ENCODE assay signal across 29 mouse cellular contexts in genomic region chr14:20750503-20750902, GRCm38 (mm10). TPM values are rescaled to one million over a fixed set of nuclear protein-coding genes. Genes with fewer than 3 reads are reported as not detected.
A peak's percentile ranks its signal among the peaks of the same experiment; 100 is the strongest.
DNase-seq lines count a peak whose midpoint lies in the region; ATAC-seq and TF ChIP-seq lines count a peak whose summit lies in the region.
"Had no signal": no experiment of that assay in that cellular context is flagged by ENCODE, and none has a peak within 500 bp of the region (broad histone marks: within the 10 kb centered on the region; RNA-seq: fewer than 3 reads in every experiment).

No protein-coding gene starts in this region.

- no peak for TF ChIP-seq CTCF in kidney, postnatal 0 days (IDR thresholded peaks at IDR 0.05; ENCODE audit: low read depth)

- no peak for ATAC-seq in heart, embryonic 11.5 days (replicated peaks; ENCODE audit: insufficient number of reproducible peaks, low FRiP score, low TSS enrichment)
- ATAC-seq in heart, embryonic 16.5 days (replicated peaks; ENCODE audit: extremely low read depth, insufficient read depth, low FRiP score) = no peak
- no peak for ATAC-seq in kidney, postnatal 0 days (replicated peaks; ENCODE audit: low FRiP score, low read depth)
- ATAC-seq in forebrain, embryonic 16.5 days = no peak
- ATAC-seq: forebrain, embryonic 14.5 days; inflammation-experienced regulatory T-cells, adult 6 months; lung, postnatal 0 days had no signal

- H3K9ac ChIP-seq in heart, embryonic 11.5 days (ENCODE audit: low read depth, low read length) = no peak overlapping the region
- peak overlapping the region; percentile 45; the same call in 1 of the 2 replicates for H3K9ac ChIP-seq in heart, embryonic 16.5 days (ENCODE audit: low read length)
- no peak overlapping the region for H3K9ac ChIP-seq in kidney, postnatal 0 days (ENCODE audit: low read depth, low read length)
- H3K9ac ChIP-seq in forebrain, embryonic 16.5 days (replicated peaks; ENCODE audit: low read depth, low read length) = no peak overlapping the region
- H3K9ac ChIP-seq: embryonic facial prominence, embryonic 15.5 days; hindbrain, embryonic 14.5 days; limb, embryonic 15.5 days; liver, embryonic 13.5 days; midbrain, embryonic 12.5 days; neural tube, embryonic 13.5 days had no signal

- WGBS in heart, embryonic 11.5 days (ENCODE audit: insufficient replicate concordance) = 86% methylated on average over 5 of the region's 5 CpGs
- WGBS in heart, embryonic 16.5 days = 81% methylated on average over 5 of the region's 5 CpGs
- 55% methylated on average over 5 of the region's 5 CpGs for WGBS in kidney, postnatal 0 days
- 92% methylated on average over 5 of the region's 5 CpGs for WGBS in forebrain, embryonic 16.5 days

- intact Hi-C loops in heart, postnatal 25 days (cut with DNase I) = loop anchor here (10.0 kb wide), 1 partner anchor 254 kb away; no protein-coding TSS in a partner anchor

- no peak for DNase-seq in heart, postnatal 25 days (ENCODE audit: low spot score)
- no peak for DNase-seq in heart, postnatal 4 days
- DNase-seq in kidney, postnatal 0 days (ENCODE audit: low spot score) = no peak
- DNase-seq in kidney, postnatal 36 days = no peak
- DNase-seq: adrenal gland, adult 8-10 months; cerebellum, adult 8-10 months; cerebellum, postnatal 25 days; gastrocnemius, postnatal 36 days; layer of hippocampus, adult 9-11 months; liver, embryonic 13.5 days; lung, adult 18-20 months; lung, postnatal 4 days; right cerebral cortex, postnatal 4 days had no signal

- no peaks in the 10 kb centered on the region for H3K79me2 ChIP-seq in myocyte (ENCODE audit: control insufficient read depth, insufficient read depth)

- no peak overlapping the region for H3ac ChIP-seq in myocyte (ENCODE audit: control insufficient read depth, insufficient read length)

- H3K36me3 ChIP-seq in heart, embryonic 11.5 days (ENCODE audit: control insufficient read depth, insufficient read depth, low read length) = peaks cover 8% of the 10 kb centered on the region
- peaks cover 26% of the 10 kb centered on the region for H3K36me3 ChIP-seq in heart, embryonic 16.5 days (ENCODE audit: control insufficient read depth, insufficient read depth)
- peaks cover 17% of the 10 kb centered on the region for H3K36me3 ChIP-seq in kidney, postnatal 0 days (ENCODE audit: insufficient read depth, low read length)
- H3K36me3 ChIP-seq in myocyte (ENCODE audit: control insufficient read depth, insufficient read depth) = peaks cover 2% of the 10 kb centered on the region
- no peaks in the 10 kb centered on the region; the same call in 1 of the 2 replicates for H3K36me3 ChIP-seq in forebrain, embryonic 16.5 days (ENCODE audit: control insufficient read depth, insufficient read depth)

- peak overlapping the region; percentile 84 for H3K27ac ChIP-seq in heart, embryonic 11.5 days (ENCODE audit: low read depth, low read length)
- H3K27ac ChIP-seq in heart, embryonic 16.5 days (ENCODE audit: low read length) = peak overlapping the region; percentile 84
- peak overlapping the region; percentile 67; the same call in 1 of the 2 replicates for H3K27ac ChIP-seq in kidney, postnatal 0 days
- no peak overlapping the region for H3K27ac ChIP-seq in forebrain, embryonic 16.5 days (ENCODE audit: low read length)
- H3K27ac ChIP-seq: embryonic facial prominence, embryonic 10.5 days; embryonic facial prominence, embryonic 15.5 days; hindbrain, embryonic 14.5 days; limb, embryonic 10.5 days; limb, embryonic 15.5 days; liver, embryonic 13.5 days; midbrain, embryonic 12.5 days; neural tube, embryonic 13.5 days had no signal

- H3K27me3 ChIP-seq in heart, embryonic 11.5 days (ENCODE audit: control insufficient read depth, insufficient read depth, low read length) = no peaks in the 10 kb centered on the region
- H3K27me3 ChIP-seq in heart, embryonic 16.5 days (ENCODE audit: control insufficient read depth, insufficient read depth, low read length) = no peaks in the 10 kb centered on the region
- no peaks in the 10 kb centered on the region for H3K27me3 ChIP-seq in kidney, postnatal 0 days (ENCODE audit: insufficient read depth, low read length)
- H3K27me3 ChIP-seq in myocyte (ENCODE audit: control insufficient read depth, insufficient read depth, insufficient read length) = no peaks in the 10 kb centered on the region
- H3K27me3 ChIP-seq in forebrain, embryonic 16.5 days (replicated peaks; ENCODE audit: control insufficient read depth, insufficient read depth, low read length) = no peaks in the 10 kb centered on the region
- H3K27me3 ChIP-seq: embryonic facial prominence, embryonic 15.5 days; limb, embryonic 15.5 days; liver, embryonic 13.5 days; megakaryocyte, embryonic 14.5 days; midbrain, embryonic 12.5 days; neural tube, embryonic 13.5 days had no signal

- no peak for TF ChIP-seq POLR2A in myocyte (IDR thresholded peaks at IDR 0.05; ENCODE audit: insufficient read length, low read depth)

- H3K4me1 ChIP-seq in heart, embryonic 11.5 days (ENCODE audit: control insufficient read depth, insufficient read depth, low read length) = peaks cover 23% of the 10 kb centered on the region
- peaks cover 29% of the 10 kb centered on the region for H3K4me1 ChIP-seq in heart, embryonic 16.5 days (ENCODE audit: control insufficient read depth, insufficient read depth, low read length)
- H3K4me1 ChIP-seq in kidney, postnatal 0 days (replicated peaks; ENCODE audit: insufficient read depth, low read length) = no peaks in the 10 kb centered on the region
- H3K4me1 ChIP-seq in forebrain, embryonic 16.5 days (replicated peaks; ENCODE audit: control insufficient read depth, insufficient read depth, low read length) = no peaks in the 10 kb centered on the region
- H3K4me1 ChIP-seq: embryonic facial prominence, embryonic 10.5 days; embryonic facial prominence, embryonic 15.5 days; limb, embryonic 15.5 days; liver, embryonic 13.5 days; midbrain, embryonic 12.5 days had no signal

- H3K9me3 ChIP-seq in heart, embryonic 11.5 days (replicated peaks; ENCODE audit: control insufficient read depth, low read length) = no peaks in the 10 kb centered on the region
- no peaks in the 10 kb centered on the region for H3K9me3 ChIP-seq in heart, embryonic 16.5 days (replicated peaks; ENCODE audit: control insufficient read depth, low read length)
- H3K9me3 ChIP-seq in kidney, postnatal 0 days (replicated peaks; ENCODE audit: low read length) = no peaks in the 10 kb centered on the region
- no peaks in the 10 kb centered on the region for H3K9me3 ChIP-seq in forebrain, embryonic 16.5 days (ENCODE audit: control insufficient read depth, low read length)
- H3K9me3 ChIP-seq: embryonic facial prominence, embryonic 10.5 days; embryonic facial prominence, embryonic 15.5 days; G1E; limb, embryonic 10.5 days; limb, embryonic 15.5 days; liver, embryonic 13.5 days; megakaryocyte, embryonic 14.5 days; midbrain, embryonic 12.5 days; neural tube, embryonic 13.5 days had no signal

- H3K4me2 ChIP-seq in heart, embryonic 11.5 days = no peak overlapping the region
- H3K4me2 ChIP-seq in heart, embryonic 16.5 days (ENCODE audit: low read depth, low read length) = no peak overlapping the region
- H3K4me2 ChIP-seq in kidney, postnatal 0 days (ENCODE audit: low read length) = no peak overlapping the region
- peak overlapping the region; percentile 46 for H3K4me2 ChIP-seq in myocyte (ENCODE audit: low read depth)
- H3K4me2 ChIP-seq in forebrain, embryonic 16.5 days (ENCODE audit: low read length) = no peak overlapping the region
- H3K4me2 ChIP-seq: embryonic facial prominence, embryonic 15.5 days; hindbrain, embryonic 14.5 days; limb, embryonic 15.5 days; liver, embryonic 13.5 days; midbrain, embryonic 12.5 days; neural tube, embryonic 13.5 days had no signal

- H3K4me3 ChIP-seq in heart, embryonic 11.5 days (ENCODE audit: low read depth, low read length) = no peak overlapping the region
- no peak overlapping the region for H3K4me3 ChIP-seq in heart, embryonic 16.5 days (ENCODE audit: low read length)
- no peak overlapping the region for H3K4me3 ChIP-seq in kidney, postnatal 0 days (replicated peaks; ENCODE audit: low read depth, low read length)
- H3K4me3 ChIP-seq in myocyte = no peak overlapping the region
- H3K4me3 ChIP-seq in forebrain, embryonic 16.5 days (replicated peaks; ENCODE audit: low read length) = no peak overlapping the region
- H3K4me3 ChIP-seq: embryonic facial prominence, embryonic 10.5 days; embryonic facial prominence, embryonic 15.5 days; limb, embryonic 10.5 days; limb, embryonic 15.5 days; liver, embryonic 13.5 days; megakaryocyte, embryonic 14.5 days; midbrain, embryonic 12.5 days; neural tube, embryonic 13.5 days had no signal

RNA-seq across cellular contexts. Expression of gene Ndst2, which starts 16.1 kb away (rescaled TPM):
- 18.7 and 19.1 TPM in 2 replicates for polyA plus RNA-seq in heart, embryonic 11.5 days (2014; fragmentation: Nextera tagmentation; extraction: Ambion mirVana)
- 10 to 100 TPM; 10.0 to 12.6 TPM for total RNA-seq in heart, postnatal 25 days (2021)
- 16.2 and 17.2 TPM in 2 replicates for polyA plus RNA-seq in heart, embryonic 16.5 days (2015; fragmentation: Nextera tagmentation; extraction: Ambion mirVana)
- 10 to 100 TPM; 18.2 to 18.3 TPM for total RNA-seq in heart, postnatal 4 days (2021)
- polyA plus RNA-seq in kidney, postnatal 0 days (2015; fragmentation: Nextera tagmentation; extraction: Ambion mirVana) = 18.2 and 19.3 TPM in 2 replicates
- 11.9 TPM for polyA plus RNA-seq in myocyte (2012; fragmentation: generic; extraction: Trizol)
- 15.7 and 16.7 TPM in 2 replicates for polyA plus RNA-seq in forebrain, embryonic 16.5 days (2015; fragmentation: Nextera tagmentation; extraction: Ambion mirVana)

RNA-seq across cellular contexts. Expression of gene Zswim8, which starts 43.2 kb away (rescaled TPM):
- polyA plus RNA-seq in heart, embryonic 11.5 days (2014; fragmentation: Nextera tagmentation; extraction: Ambion mirVana) = 23.4 and 24.1 TPM in 2 replicates
- total RNA-seq in heart, postnatal 25 days (2021) = 10 to 100 TPM; 46.6 to 47.6 TPM
- 22.3 and 24.1 TPM in 2 replicates for polyA plus RNA-seq in heart, embryonic 16.5 days (2015; fragmentation: Nextera tagmentation; extraction: Ambion mirVana)
- 10 to 100 TPM; 81.7 to 83.6 TPM for total RNA-seq in heart, postnatal 4 days (2021)
- 20.2 and 20.6 TPM in 2 replicates for polyA plus RNA-seq in kidney, postnatal 0 days (2015; fragmentation: Nextera tagmentation; extraction: Ambion mirVana)
- 74.9 TPM for polyA plus RNA-seq in myocyte (2012; fragmentation: generic; extraction: Trizol)
- 44.4 and 55.9 TPM in 2 replicates for polyA plus RNA-seq in forebrain, embryonic 16.5 days (2015; fragmentation: Nextera tagmentation; extraction: Ambion mirVana)

RNA-seq across cellular contexts. Expression of gene Camk2g, which starts 43.4 kb away (rescaled TPM):
- polyA plus RNA-seq in heart, embryonic 11.5 days (2014; fragmentation: Nextera tagmentation; extraction: Ambion mirVana) = 61.8 and 65.6 TPM in 2 replicates
- total RNA-seq in heart, postnatal 25 days (2021) = 10 to 100 TPM; 50.4 to 59.5 TPM
- polyA plus RNA-seq in heart, embryonic 16.5 days (2015; fragmentation: Nextera tagmentation; extraction: Ambion mirVana) = 81.5 and 103 TPM in 2 replicates
- total RNA-seq in heart, postnatal 4 days (2021) = 10 to 100 TPM; 58.3 to 65.2 TPM
- 36.5 and 45.5 TPM in 2 replicates for polyA plus RNA-seq in kidney, postnatal 0 days (2015; fragmentation: Nextera tagmentation; extraction: Ambion mirVana)
- 57.2 TPM for polyA plus RNA-seq in myocyte (2012; fragmentation: generic; extraction: Trizol)
- 123 and 127 TPM in 2 replicates for polyA plus RNA-seq in forebrain, embryonic 16.5 days (2015; fragmentation: Nextera tagmentation; extraction: Ambion mirVana)

RNA-seq across cellular contexts. Expression of gene Chchd1, which starts 47.7 kb away (rescaled TPM):
- 221 and 230 TPM in 2 replicates for polyA plus RNA-seq in heart, embryonic 11.5 days (2014; fragmentation: Nextera tagmentation; extraction: Ambion mirVana)
- total RNA-seq in heart, postnatal 25 days (2021) = 100 to 1,000 TPM; 120 to 126 TPM
- 175 and 177 TPM in 2 replicates for polyA plus RNA-seq in heart, embryonic 16.5 days (2015; fragmentation: Nextera tagmentation; extraction: Ambion mirVana)
- 100 to 1,000 TPM in 1 of 2 experiments, 10 to 100 TPM in 1; 87.0 to 104 TPM for total RNA-seq in heart, postnatal 4 days (2021)
- polyA plus RNA-seq in kidney, postnatal 0 days (2015; fragmentation: Nextera tagmentation; extraction: Ambion mirVana) = 195 and 223 TPM in 2 replicates
- polyA plus RNA-seq in myocyte (2012; fragmentation: generic; extraction: Trizol) = 111 TPM
- polyA plus RNA-seq in forebrain, embryonic 16.5 days (2015; fragmentation: Nextera tagmentation; extraction: Ambion mirVana) = 175 and 187 TPM in 2 replicates

RNA-seq across cellular contexts. Expression of gene Fut11, which starts 55.7 kb away (rescaled TPM):
- 13.4 and 18.8 TPM in 2 replicates for polyA plus RNA-seq in heart, embryonic 11.5 days (2014; fragmentation: Nextera tagmentation; extraction: Ambion mirVana)
- 1 to 10 TPM; 6.0 to 7.4 TPM for total RNA-seq in heart, postnatal 25 days (2021)
- polyA plus RNA-seq in heart, embryonic 16.5 days (2015; fragmentation: Nextera tagmentation; extraction: Ambion mirVana) = 20.5 and 20.6 TPM in 2 replicates
- total RNA-seq in heart, postnatal 4 days (2021) = 10 to 100 TPM; 11.4 to 11.8 TPM
- 21.6 and 22.4 TPM in 2 replicates for polyA plus RNA-seq in kidney, postnatal 0 days (2015; fragmentation: Nextera tagmentation; extraction: Ambion mirVana)
- 7.2 TPM for polyA plus RNA-seq in myocyte (2012; fragmentation: generic; extraction: Trizol)
- 21.6 and 23.3 TPM in 2 replicates for polyA plus RNA-seq in forebrain, embryonic 16.5 days (2015; fragmentation: Nextera tagmentation; extraction: Ambion mirVana)
